In genomic region chr10:119951460-119951859, GRCm38 (mm10) we compare ENCODE assay signal across 15 mouse cellular contexts.
"Had no signal": no experiment of that assay in that cellular context is flagged by ENCODE, and none has a peak within 500 bp of the region (broad histone marks: within the 10 kb centered on the region; RNA-seq: fewer than 3 reads in every experiment).

No protein-coding gene starts in this region.

- H3K4me2 ChIP-seq: liver, embryonic 13.5 days; midbrain, embryonic 11.5 days had no signal

- H3K4me3 ChIP-seq: layer of hippocampus, adult 2 months; left cerebral cortex, adult 2 months; liver, embryonic 13.5 days had no signal

- H3K4me1 ChIP-seq: liver, embryonic 13.5 days had no signal

- DNase-seq: layer of hippocampus, postnatal 36 days; liver, embryonic 13.5 days; lung, adult 2 months; lung, postnatal 14 days; lung, postnatal 4 days; midbrain, embryonic 14.5 days; right cerebral cortex, postnatal 4 days; thymus, adult 2 months; thymus, postnatal 14 days; thymus, postnatal 4 days had no signal

- H3K9me3 ChIP-seq: liver, embryonic 13.5 days had no signal

- ATAC-seq: intestine, postnatal 0 days had no signal

- H3K27ac ChIP-seq: layer of hippocampus, adult 2 months; left cerebral cortex, adult 2 months; liver, embryonic 13.5 days; stomach, postnatal 0 days had no signal

- H3K9ac ChIP-seq: liver, embryonic 13.5 days had no signal

- H3K36me3 ChIP-seq: liver, embryonic 13.5 days had no signal

- H3K27me3 ChIP-seq: liver, embryonic 13.5 days had no signal
